Mouse (Mus musculus) MEL (cell line): ENCODE results near the gene Trpt1. TPM values are rescaled to one million over a fixed set of nuclear protein-coding genes. Genes with fewer than 3 reads are reported as not detected.

Experiments used
- DNase-seq: peaks from one replicate; pipeline ENCODE4 v3.0.0; 2011; ENCODE audit warnings: low read depth, low spot score
- H3K27ac ChIP-seq: 2 replicates; pipeline ENCODE4 v1.5.1; 2012; ENCODE audit warnings: low read depth, mild to moderate bottlenecking, control low read depth, low read length, moderate library complexity; ENCODE audit not compliant: control insufficient read depth
- H3K27me3 ChIP-seq, 2 experiments: fragments of 150-350 bp in 1 of 2; sonication (generic) in 1 of 2; 2 replicates each; pipeline ENCODE4 v1.6.1; 2012; ENCODE audit warnings: low read length in 2 of 2, mild to moderate bottlenecking in 2 of 2, improper control_type of control experiment in 1 of 2, moderate library complexity in 1 of 2; ENCODE audit not compliant: insufficient read depth in 2 of 2, control insufficient read depth in 1 of 2
- H3K36me3 ChIP-seq, 2 experiments: 2 replicates each; pipeline ENCODE4 v1.6.1; 2012 to 2014; ENCODE audit warnings: low read length in 2 of 2, improper control_type of control experiment in 1 of 2, inconsistent platforms in 1 of 2, mild to moderate bottlenecking in 1 of 2; ENCODE audit not compliant: insufficient read depth in 2 of 2, control insufficient read depth in 1 of 2
- H3K4me1 ChIP-seq, 2 experiments: fragments of 150-350 bp in 1 of 2; sonication (generic) in 1 of 2; 2 replicates each; pipeline ENCODE4 v1.6.1; 2012; ENCODE audit warnings: low read length in 2 of 2, improper control_type of control experiment in 1 of 2, mild to moderate bottlenecking in 1 of 2; ENCODE audit not compliant: insufficient read depth in 2 of 2, control insufficient read depth in 1 of 2
- H3K4me3 ChIP-seq, 2 experiments: fragments of 150-350 bp in 1 of 2; sonication (generic) in 1 of 2; 2 replicates each; pipeline ENCODE4 v1.5.1; 2012; ENCODE audit warnings: low read depth in 2 of 2, low read length in 2 of 2, mild to moderate bottlenecking in 2 of 2, moderate library complexity in 2 of 2, control low read depth in 1 of 2, improper control_type of control experiment in 1 of 2; ENCODE audit not compliant: control insufficient read depth in 1 of 2, insufficient read depth in 1 of 2
- H3K79me2 ChIP-seq: 2 replicates; pipeline ENCODE4 v1.6.1; 2012; ENCODE audit warnings: mild to moderate bottlenecking, low read length, moderate library complexity; ENCODE audit not compliant: control insufficient read depth, poor library complexity, insufficient read depth
- H3K9ac ChIP-seq: 2 replicates; pipeline ENCODE4 v1.6.1; 2012; ENCODE audit warnings: low read depth, mild to moderate bottlenecking, control low read depth, low read length, moderate library complexity; ENCODE audit not compliant: control insufficient read depth, poor library complexity, severe bottlenecking
- H3K9me3 ChIP-seq: fragments of 150-350 bp; sonication (generic); replicated peaks from 2 replicates; pipeline ENCODE4 v1.6.1; 2012; ENCODE audit warnings: mild to moderate bottlenecking, low read length, improper control_type of control experiment, moderate library complexity; ENCODE audit not compliant: insufficient read depth
- BHLHE40 ChIP-seq: IDR thresholded peaks from 2 replicates; pipeline ENCODE4 v1.6.1; 2012; ENCODE audit warnings: low read depth, mild to moderate bottlenecking, inconsistent platforms, low read length, improper control_type of control experiment, borderline replicate concordance
- CTCF ChIP-seq, 3 experiments: IDR thresholded peaks in 2 of 3; conservative IDR thresholded peaks in 1 of 3; 2 replicates each; pipeline ENCODE4 v1.5.1; 2011 to 2012; ENCODE audit warnings: low read length in 3 of 3, low read depth in 2 of 3, mild to moderate bottlenecking in 2 of 3, improper control_type of control experiment in 1 of 3, inconsistent platforms in 1 of 3, mixed read lengths in 1 of 3, moderate library complexity in 1 of 3; ENCODE audit not compliant: control insufficient read depth in 1 of 3, insufficient read depth in 1 of 3, poor library complexity in 1 of 3, severe bottlenecking in 1 of 3
- ELF1 ChIP-seq: IDR thresholded peaks from 2 replicates; pipeline ENCODE4 v1.6.1; 2014; ENCODE audit warnings: low read depth, mild to moderate bottlenecking, inconsistent platforms, low read length, improper control_type of control experiment, moderate library complexity
- JUND ChIP-seq: IDR thresholded peaks from 2 replicates; pipeline ENCODE4 v1.6.1; 2011; ENCODE audit warnings: low read depth, mild to moderate bottlenecking, improper control_type of control experiment, low read length
- KAT2A ChIP-seq: conservative IDR thresholded peaks from 2 replicates; pipeline ENCODE4 v1.6.1; 2012; ENCODE audit warnings: low read depth, low read length, improper control_type of control experiment, inconsistent platforms
- MAFK ChIP-seq: IDR thresholded peaks from 2 replicates; pipeline ENCODE4 v1.6.1; 2011; ENCODE audit warnings: low read depth, mild to moderate bottlenecking, low read length, improper control_type of control experiment, borderline replicate concordance
- MAX ChIP-seq: IDR thresholded peaks from 2 replicates; pipeline ENCODE4 v1.6.1; 2011; ENCODE audit warnings: low read length, improper control_type of control experiment
- MXI1 ChIP-seq: IDR thresholded peaks from 2 replicates; pipeline ENCODE4 v1.6.1; 2011; ENCODE audit warnings: mild to moderate bottlenecking, low read depth, low read length, improper control_type of control experiment
- MYB ChIP-seq: IDR thresholded peaks from 2 replicates; pipeline ENCODE4 v1.6.1; 2011; ENCODE audit warnings: mild to moderate bottlenecking, low read depth, low read length, improper control_type of control experiment
- POLR2A ChIP-seq, 2 experiments: IDR thresholded peaks; 2 replicates each; pipeline ENCODE4 v1.6.1; 2011 to 2012; ENCODE audit warnings: low read length in 2 of 2, mild to moderate bottlenecking in 2 of 2, control low read depth in 1 of 2, improper control_type of control experiment in 1 of 2, low read depth in 1 of 2, moderate library complexity in 1 of 2; ENCODE audit not compliant: control insufficient read depth in 1 of 2, insufficient read depth in 1 of 2, poor library complexity in 1 of 2
- POLR2AphosphoS5 ChIP-seq: IDR thresholded peaks from 2 replicates; pipeline ENCODE4 v1.6.1; 2012; ENCODE audit warnings: low read depth, borderline replicate concordance, mild to moderate bottlenecking, inconsistent platforms, low read length, moderate library complexity, mixed read lengths
- SIN3A ChIP-seq: IDR thresholded peaks from 2 replicates; pipeline ENCODE4 v1.6.1; 2012; ENCODE audit warnings: low read length, improper control_type of control experiment, inconsistent platforms
- SMC3 ChIP-seq: IDR thresholded peaks from 2 replicates; pipeline ENCODE4 v1.6.1; 2011; ENCODE audit warnings: low read depth, low read length, improper control_type of control experiment
- TCF12 ChIP-seq: IDR thresholded peaks from 2 replicates; pipeline ENCODE4 v1.6.1; 2014; ENCODE audit warnings: low read depth, mild to moderate bottlenecking, inconsistent platforms, low read length, improper control_type of control experiment, moderate library complexity
- ZKSCAN1 ChIP-seq: IDR thresholded peaks from 2 replicates; pipeline ENCODE4 v1.6.1; 2012; ENCODE audit warnings: low read depth, mild to moderate bottlenecking, inconsistent platforms, low read length, improper control_type of control experiment, moderate library complexity
- ZMIZ1 ChIP-seq: IDR thresholded peaks from 2 replicates; pipeline ENCODE4 v1.6.1; 2012; ENCODE audit warnings: low read depth, mild to moderate bottlenecking, inconsistent platforms, low read length, improper control_type of control experiment, moderate library complexity
- polyA plus RNA-seq, 2 experiments: library from polyadenylated mRNA; stranded (reverse) in 1 of 2; unstranded in 1 of 2; fragments of >175 nt in 1 of 2; fragments of >200 nt in 1 of 2; gene quantifications; 2 replicates each; pipeline versions ENCODE4 v1.2.1 to v1.2.4; 2012; ENCODE audit warnings: low replicate concordance in 2 of 2, low read depth in 1 of 2; ENCODE audit not compliant: insufficient read length in 2 of 2, insufficient read depth in 1 of 2, missing spikeins in 1 of 2
- total RNA-seq: library from RNA; depleted of rRNA; stranded (reverse); fragments of 300-350 nt; gene quantifications from 2 replicates; pipeline ENCODE4 v1.2.3, GENCODE M21; 2012

Gene Trpt1
- total and polyA plus RNA-seq, 3 experiments = 1.8 to 2.3 TPM; not detected in 1

- TF ChIP-seq MAFK = no peak
- TF ChIP-seq ZMIZ1 = no peak; the same call in 1 of the 2 replicates
- TF ChIP-seq POLR2A (IDR thresholded peaks at IDR 0.05; ENCODE audit: control insufficient read depth in 1 of 2, insufficient read depth in 1 of 2, low read depth in 1 of 2, low read length in 2 of 2, poor library complexity in 1 of 2) = peak in 1 of 2 experiments; percentile 52; a peak in 2 of 4 replicates
- TF ChIP-seq CTCF (IDR thresholded peaks at IDR 0.05 in 2 of 3, conservative IDR thresholded peaks at IDR 0.05 in 1 of 3; ENCODE audit: control insufficient read depth in 1 of 3, insufficient read depth in 1 of 3, low read depth in 2 of 3, low read length in 3 of 3, poor library complexity in 1 of 3, severe bottlenecking in 1 of 3) = no peak
- no peak for TF ChIP-seq SMC3
- no peak; the same call in 1 of the 2 replicates for TF ChIP-seq MAX
- no peak for TF ChIP-seq TCF12
- TF ChIP-seq POLR2AphosphoS5 = no peak
- peak; percentile 39; the same call in 1 of the 2 replicates for TF ChIP-seq SIN3A
- TF ChIP-seq ZKSCAN1 = no peak
- TF ChIP-seq JUND = no peak
- TF ChIP-seq MXI1 = peak; percentile 58; the same call in 1 of the 2 replicates
These were observed 8.6 kb upstream of the Trpt1 start, which contains the start of gene Vegfb (continued) for GRCm38 (mm10) chr19:6987061-6987903.

- H3K36me3 ChIP-seq = peaks cover 0 to 7% of the 10 kb centered on the region in 2 experiments; a peak in 2 of 4 replicates
- DNase-seq = no peak
- H3K9me3 ChIP-seq = no peaks in the 10 kb centered on the region
- H3K79me2 ChIP-seq = peaks cover 7% of the 10 kb centered on the region; the same call in 1 of the 2 replicates
- H3K27me3 ChIP-seq = no peaks in the 10 kb centered on the region
- H3K4me3 ChIP-seq = peak overlapping the region; percentile 78 to 85
- TF ChIP-seq BHLHE40 (no peak), SIN3A (peak; percentile 11; the same call in 1 of the 2 replicates), MAX (peak; percentile 18; the same call in 1 of the 2 replicates), ELF1 (no peak), MYB (no peak), POLR2AphosphoS5 (no peak)
- H3K4me1 ChIP-seq = peaks cover 12 to 19% of the 10 kb centered on the region in 2 experiments
- peak overlapping the region; percentile 40 for H3K27ac ChIP-seq
- peak overlapping the region; percentile 94 for H3K9ac ChIP-seq
These were observed 8.0 kb upstream of the Trpt1 start for GRCm38 (mm10) chr19:6987904-6988285.

GRCm38 (mm10) chr19:6989251-6989650 lies 6.7 kb upstream of the Trpt1 start:
- H3K4me1 ChIP-seq = peaks cover 12 to 22% of the 10 kb centered on the region in 2 experiments
- DNase-seq = no peak
- TF ChIP-seq KAT2A (no peak), MAFK (no peak), ELF1 (no peak)
- TF ChIP-seq, all 39 proteins: peak for 0

More at GRCm38 (mm10) chr19:6989251-6989650, 6.7 kb upstream of the Trpt1 start:
- Histone ChIP-seq H3K27me3 (no peaks in the 10 kb centered on the region), H3K79me2 (peaks cover 7% of the 10 kb centered on the region; the same call in 1 of the 2 replicates), H3K4me3 (no peak overlapping the region), H3K9ac (no peak overlapping the region), H3K36me3 (peaks cover 0 to 7% of the 10 kb centered on the region in 2 experiments; a peak in 2 of 4 replicates), H3K27ac (no peak overlapping the region), H3K9me3 (no peaks in the 10 kb centered on the region)
